Mouse (Mus musculus): ENCODE measurements around the gene Plcb3. TPM values are rescaled to one million over a fixed set of nuclear protein-coding genes. Genes with fewer than 3 reads are reported as not detected.
"Not testable (repeated sequence)": the region's sequence is repeated elsewhere in the genome, so short reads cannot be mapped to it uniquely, and the experiment has no call there.

Gene Plcb3
- polyA plus RNA-seq, 1 experiment from 2014 or later = 138 TPM

DNA sequence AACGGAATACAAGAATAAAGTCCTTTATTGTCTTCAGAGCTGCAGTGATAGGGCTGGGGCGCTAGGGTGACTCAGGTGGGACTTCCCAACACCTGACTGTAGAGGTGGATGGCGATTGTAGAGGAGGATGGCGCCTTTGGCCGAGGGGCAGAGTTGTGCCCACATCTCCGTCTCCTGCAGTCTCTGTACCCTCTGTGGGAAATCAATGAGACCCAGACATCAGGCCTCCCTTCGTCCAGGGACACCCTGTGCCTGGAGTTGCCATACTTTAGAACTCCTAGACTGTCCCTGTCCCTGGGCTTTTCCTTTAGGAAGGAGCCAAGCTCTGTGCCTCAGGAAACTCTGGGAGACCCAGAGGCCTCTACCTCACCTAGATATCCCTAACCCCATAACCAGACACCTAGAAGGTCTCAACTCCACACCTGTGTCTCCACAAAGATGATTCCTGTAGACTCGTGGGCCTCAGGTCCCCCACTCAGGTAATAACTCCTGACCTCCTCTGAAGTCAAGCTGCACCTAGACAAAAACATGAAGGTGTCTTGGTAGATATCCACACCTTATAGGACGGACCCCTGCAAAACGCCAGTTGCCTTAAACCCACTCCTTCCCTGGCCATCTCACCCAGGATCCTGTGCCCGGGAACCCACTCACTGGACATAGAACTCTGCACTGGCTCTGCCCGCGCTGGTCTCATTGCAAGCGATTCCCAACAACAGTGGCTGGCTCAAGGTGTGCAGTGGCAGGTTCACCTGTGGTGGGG, 16.9 kb upstream of the Plcb3 start:
- no peak overlapping the region for H3K27ac ChIP-seq (ENCODE audit: low read depth)
- ATAC-seq (replicated peaks; ENCODE audit: low FRiP score, low TSS enrichment, low read depth) = no peak

DNA sequence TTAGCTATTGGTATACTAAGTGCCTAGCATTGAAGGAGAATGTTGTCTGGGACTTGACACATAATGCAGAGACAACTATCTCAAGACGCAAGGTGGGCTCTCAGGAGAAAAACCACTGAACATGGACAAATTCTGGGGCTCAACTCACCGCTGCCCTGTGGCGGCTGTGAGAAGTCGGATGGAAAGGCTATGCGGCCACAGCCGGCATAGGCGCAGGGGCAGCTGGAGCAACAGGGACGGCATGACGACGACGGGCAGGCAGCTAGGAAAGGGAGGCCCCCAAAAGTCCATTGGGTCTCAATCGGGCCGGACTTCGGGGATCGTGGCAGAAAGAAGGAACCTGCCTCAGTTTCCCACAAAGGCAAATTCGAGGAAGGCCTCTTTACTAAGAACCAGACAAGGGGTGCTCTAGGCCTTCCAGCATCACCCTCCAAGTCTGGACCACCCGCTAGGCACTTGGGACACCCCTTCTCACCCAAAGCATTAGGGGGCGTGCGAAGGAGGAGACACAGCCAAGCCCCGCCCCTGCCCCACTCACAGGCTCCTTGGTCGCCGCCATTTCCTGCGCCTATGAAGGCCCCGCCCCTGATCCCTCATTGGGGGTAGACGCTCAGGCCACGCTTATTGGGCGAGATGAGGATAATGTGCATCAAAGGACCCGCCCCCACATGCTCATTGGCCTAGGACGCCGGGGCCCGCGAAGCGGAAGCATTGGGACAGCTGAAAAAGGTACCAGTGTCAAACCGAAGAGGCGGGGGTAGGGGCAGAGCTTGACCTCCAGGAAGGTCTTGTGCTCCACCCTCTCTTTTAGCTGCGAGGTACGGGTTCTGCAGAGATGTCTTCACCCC, 16.0 kb upstream of the Plcb3 start, which contains the start of gene Dnajc4:
Gene Dnajc4, minus strand, starts transcription at position 562 of the 848 bp plus-strand sequence.
- Histone ChIP-seq H3K4me2 (ENCODE audit: low read length) (peak within 1 kb of the TSS; percentile 74), H3K9me3 (ENCODE audit: control insufficient read depth, low read length) (no peaks in the 10 kb centered on the region), H3K4me3 (ENCODE audit: low read depth, low read length) (peak within 1 kb of the TSS; percentile 46), H3K4me1 (replicated peaks; ENCODE audit: control insufficient read depth, insufficient read depth, low read length) (peaks cover 24% of the 10 kb centered on the region), H3K9ac (ENCODE audit: low read length) (peak within 1 kb of the TSS; percentile 44), H3K27me3 (replicated peaks; ENCODE audit: control insufficient read depth, insufficient read depth, low read length) (no peaks in the 10 kb centered on the region), H3K36me3 (ENCODE audit: control insufficient read depth, insufficient read depth, low read length) (no peaks in the 10 kb centered on the region), H3K27ac (ENCODE audit: low read depth) (no peak within 1 kb of the TSS)
- peak; percentile 94 for DNase-seq (ENCODE audit: low spot score)
- 1% methylated on average over 37 of the region's 37 CpGs for WGBS
- peak; percentile 90 for ATAC-seq (replicated peaks; ENCODE audit: low FRiP score, low TSS enrichment, low read depth)

More for the DNA sequence above, 16.9 kb upstream of the Plcb3 start:
- H3K4me1 ChIP-seq (replicated peaks; ENCODE audit: control insufficient read depth, insufficient read depth, low read length) = peaks cover 18% of the 10 kb centered on the region
- 62% methylated on average over 14 of the region's 14 CpGs for WGBS
- no peak for DNase-seq (ENCODE audit: low spot score)
- peak overlapping the region; percentile 46 for H3K4me3 ChIP-seq (ENCODE audit: low read depth, low read length)
- H3K9ac ChIP-seq (ENCODE audit: low read length) = peak overlapping the region; percentile 29
- H3K27me3 ChIP-seq (replicated peaks; ENCODE audit: control insufficient read depth, insufficient read depth, low read length) = no peaks in the 10 kb centered on the region
- H3K9me3 ChIP-seq (ENCODE audit: control insufficient read depth, low read length) = no peaks in the 10 kb centered on the region
- H3K36me3 ChIP-seq (ENCODE audit: control insufficient read depth, insufficient read depth, low read length) = peaks cover 3% of the 10 kb centered on the region; the same call in 1 of the 2 replicates
- H3K4me2 ChIP-seq (ENCODE audit: low read length) = peak overlapping the region; percentile 74

DNA sequence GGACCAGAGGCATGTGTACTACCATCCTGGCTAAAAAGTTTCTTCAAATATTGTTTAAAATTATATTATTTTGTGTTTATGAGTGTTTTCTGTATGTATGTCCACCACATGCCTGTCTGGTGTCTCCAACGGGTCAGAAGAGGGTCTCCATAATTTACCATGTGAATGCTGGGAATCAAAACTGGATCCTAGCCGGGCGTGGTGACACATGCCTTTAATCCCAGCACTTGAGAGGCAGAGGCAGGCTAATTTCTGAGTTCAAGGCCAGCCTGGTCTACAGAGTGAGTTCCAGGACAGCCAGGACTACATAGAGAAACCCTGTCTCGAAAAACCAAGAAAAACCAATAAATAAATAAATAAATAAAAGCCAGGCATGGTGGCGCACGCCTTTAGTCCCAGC, 14.9 kb upstream of the Plcb3 start:
- H3K36me3 ChIP-seq (ENCODE audit: control insufficient read depth, insufficient read depth, low read length); H3K27me3 ChIP-seq (replicated peaks; ENCODE audit: control insufficient read depth, insufficient read depth, low read length); H3K9me3 ChIP-seq (ENCODE audit: control insufficient read depth, low read length); DNase-seq (ENCODE audit: low spot score); ATAC-seq (replicated peaks; ENCODE audit: low FRiP score, low TSS enrichment, low read depth); H3K9ac ChIP-seq (ENCODE audit: low read length); H3K27ac ChIP-seq (ENCODE audit: low read depth); H3K4me2 ChIP-seq (ENCODE audit: low read length); H3K4me3 ChIP-seq (ENCODE audit: low read depth, low read length): not testable (repeated sequence)
- WGBS = 93% methylated on average over 6 of the region's 6 CpGs
- H3K4me1 ChIP-seq (replicated peaks; ENCODE audit: control insufficient read depth, insufficient read depth, low read length) = peaks cover 24% of the 10 kb centered on the region

DNA sequence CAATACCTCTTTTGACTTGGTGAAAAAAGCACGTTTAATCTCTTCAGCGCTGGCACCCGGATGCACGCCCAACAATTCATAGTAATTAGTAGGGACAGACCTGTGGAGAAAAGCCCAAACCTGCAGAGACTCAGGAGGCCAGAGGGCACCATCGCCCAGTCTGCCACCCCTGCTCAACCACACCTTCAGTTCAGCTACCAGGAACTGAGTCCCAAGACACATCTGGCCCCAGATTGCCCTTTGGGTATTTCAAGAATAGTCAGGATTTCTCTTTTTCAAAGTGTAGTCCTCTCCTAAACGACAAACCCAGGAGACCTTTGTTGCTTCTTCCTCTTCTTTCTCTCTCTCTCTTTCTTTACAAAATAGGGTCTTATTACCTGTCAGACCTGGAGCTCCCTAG, 14.4 kb upstream of the Plcb3 start:
- WGBS = 90% methylated on average over 6 of the region's 6 CpGs

DNA sequence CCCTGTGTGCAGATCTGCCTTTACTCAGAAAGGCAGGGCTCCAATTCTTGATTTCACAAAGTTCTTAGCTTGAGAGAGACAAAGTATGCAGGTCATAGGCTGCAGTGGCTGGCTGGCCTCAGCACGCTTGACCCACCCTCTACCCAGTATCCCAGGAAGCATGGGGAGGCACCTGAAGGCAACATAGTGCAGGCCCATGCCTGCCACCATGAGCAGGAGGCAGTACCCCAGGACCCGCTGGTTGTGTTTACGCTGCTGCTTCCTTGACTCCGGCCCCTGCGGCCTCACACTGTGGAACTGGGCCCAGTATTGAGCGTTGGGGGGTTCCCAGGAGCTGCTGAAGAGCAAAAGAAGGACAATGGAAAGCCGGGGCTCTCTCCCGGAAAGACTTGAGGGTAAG, 13.0 kb upstream of the Plcb3 start:
- WGBS = 86% methylated on average over 8 of the region's 8 CpGs
- Histone ChIP-seq H3K36me3 (ENCODE audit: control insufficient read depth, insufficient read depth, low read length) (peaks cover 12% of the 10 kb centered on the region), H3K4me1 (replicated peaks; ENCODE audit: control insufficient read depth, insufficient read depth, low read length) (peaks cover 20% of the 10 kb centered on the region), H3K4me3 (ENCODE audit: low read depth, low read length) (no peak overlapping the region), H3K9ac (ENCODE audit: low read length) (no peak overlapping the region), H3K27ac (ENCODE audit: low read depth) (no peak overlapping the region), H3K9me3 (ENCODE audit: control insufficient read depth, low read length) (no peaks in the 10 kb centered on the region), H3K4me2 (ENCODE audit: low read length) (no peak overlapping the region), H3K27me3 (replicated peaks; ENCODE audit: control insufficient read depth, insufficient read depth, low read length) (no peaks in the 10 kb centered on the region)
- ATAC-seq (replicated peaks; ENCODE audit: low FRiP score, low TSS enrichment, low read depth) (no peak), DNase-seq (ENCODE audit: low spot score) (no peak)

More for the DNA sequence above, 14.4 kb upstream of the Plcb3 start:
- Histone ChIP-seq H3K4me3 (ENCODE audit: low read depth, low read length) (no peak overlapping the region), H3K27ac (ENCODE audit: low read depth) (no peak overlapping the region), H3K36me3 (ENCODE audit: control insufficient read depth, insufficient read depth, low read length) (peaks cover under 1% of the 10 kb centered on the region), H3K9me3 (ENCODE audit: control insufficient read depth, low read length) (no peaks in the 10 kb centered on the region), H3K27me3 (replicated peaks; ENCODE audit: control insufficient read depth, insufficient read depth, low read length) (no peaks in the 10 kb centered on the region), H3K4me2 (ENCODE audit: low read length) (no peak overlapping the region), H3K4me1 (replicated peaks; ENCODE audit: control insufficient read depth, insufficient read depth, low read length) (peaks cover 26% of the 10 kb centered on the region), H3K9ac (ENCODE audit: low read length) (no peak overlapping the region)
- no peak for ATAC-seq (replicated peaks; ENCODE audit: low FRiP score, low TSS enrichment, low read depth)
- no peak for DNase-seq (ENCODE audit: low spot score)

DNA sequence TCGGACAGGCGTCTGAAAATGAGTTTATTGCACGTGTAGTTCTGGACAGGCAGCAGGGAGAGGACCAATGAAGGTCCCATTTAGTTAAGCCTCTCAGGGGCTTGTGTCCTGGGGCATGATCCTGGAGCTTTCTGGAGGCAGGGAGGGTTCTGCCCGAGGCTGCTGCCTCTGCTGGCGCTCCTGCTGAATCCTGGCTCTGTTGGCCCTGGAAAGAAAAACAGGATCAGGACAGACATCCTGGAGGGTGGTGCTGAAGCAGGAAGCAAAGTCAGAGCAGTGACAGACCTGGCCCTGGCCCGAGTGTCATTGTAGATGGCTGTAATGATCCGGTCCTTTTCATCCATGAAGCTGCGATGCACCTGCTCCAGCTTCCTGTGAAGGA, 11.6 kb upstream of the Plcb3 start:
- peaks cover 20% of the 10 kb centered on the region for H3K4me1 ChIP-seq (replicated peaks; ENCODE audit: control insufficient read depth, insufficient read depth, low read length)
- ATAC-seq (replicated peaks; ENCODE audit: low FRiP score, low TSS enrichment, low read depth) (peak; percentile 3; the same call in 1 of the 2 replicates), DNase-seq (ENCODE audit: low spot score) (no peak)
- no peaks in the 10 kb centered on the region for H3K9me3 ChIP-seq (ENCODE audit: control insufficient read depth, low read length)
- no peaks in the 10 kb centered on the region for H3K27me3 ChIP-seq (replicated peaks; ENCODE audit: control insufficient read depth, insufficient read depth, low read length)
- 5% methylated on average over 8 of the region's 8 CpGs for WGBS
- peak overlapping the region; percentile 16; the same call in 1 of the 2 replicates for H3K27ac ChIP-seq (ENCODE audit: low read depth)
- peaks cover 24% of the 10 kb centered on the region for H3K36me3 ChIP-seq (ENCODE audit: control insufficient read depth, insufficient read depth, low read length)
- H3K4me3 ChIP-seq (ENCODE audit: low read depth, low read length) = peak overlapping the region; percentile 87
- H3K9ac ChIP-seq (ENCODE audit: low read length) = peak overlapping the region; percentile 85
- peak overlapping the region; percentile 65 for H3K4me2 ChIP-seq (ENCODE audit: low read length)

DNA sequence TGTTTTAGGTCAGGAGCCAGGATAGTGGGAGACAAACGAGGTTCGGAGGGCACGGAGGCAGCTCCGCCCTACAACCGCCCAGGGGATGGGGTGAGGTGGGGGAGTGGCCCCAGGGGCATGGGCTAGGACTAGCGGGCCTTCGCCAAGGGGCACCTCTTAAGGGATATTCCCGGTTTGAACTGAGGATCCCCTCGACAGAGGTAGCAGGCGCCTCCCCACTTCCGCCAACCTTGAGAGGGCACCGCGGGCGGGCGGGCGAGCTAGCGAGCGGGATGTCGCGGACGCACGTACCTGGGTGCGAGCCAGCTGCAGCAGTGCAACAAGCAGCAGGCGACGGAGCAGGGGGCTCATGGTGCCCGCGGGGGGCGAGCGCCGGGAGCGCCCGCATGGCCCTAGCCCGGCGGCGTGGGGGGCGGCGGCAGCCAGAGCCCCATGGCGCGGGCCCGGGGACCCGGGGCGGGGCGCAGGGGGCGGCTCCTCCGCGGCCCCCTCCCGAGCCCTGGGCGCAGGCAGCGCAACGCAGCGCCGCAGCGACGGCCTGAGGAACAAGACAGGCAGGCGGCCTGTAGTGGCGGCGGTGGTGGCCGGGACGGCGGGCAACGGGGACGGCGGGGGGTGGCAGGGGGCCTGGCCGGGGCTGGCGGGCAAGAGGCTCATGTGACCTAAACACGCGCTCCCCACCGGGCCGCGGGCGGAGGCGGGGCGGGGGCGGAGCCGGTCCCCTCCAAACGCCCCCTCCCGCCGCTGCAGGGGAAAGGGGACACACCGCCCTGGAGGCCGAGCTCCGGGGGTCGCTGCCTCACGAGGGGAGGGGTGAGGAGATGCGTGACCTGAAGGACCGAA, 11.0 kb upstream of the Plcb3 start, which contains the start of gene Vegfb:
Gene Vegfb, minus strand, starts transcription at position 591 of the 843 bp plus-strand sequence.
- Histone ChIP-seq H3K36me3 (ENCODE audit: control insufficient read depth, insufficient read depth, low read length) (peaks cover 31% of the 10 kb centered on the region), H3K27me3 (replicated peaks; ENCODE audit: control insufficient read depth, insufficient read depth, low read length) (no peaks in the 10 kb centered on the region), H3K4me3 (ENCODE audit: low read depth, low read length) (peak within 1 kb of the TSS; percentile 87), H3K27ac (ENCODE audit: low read depth) (peak within 1 kb of the TSS; percentile 76), H3K4me2 (ENCODE audit: low read length) (peak within 1 kb of the TSS; percentile 65), H3K4me1 (replicated peaks; ENCODE audit: control insufficient read depth, insufficient read depth, low read length) (peaks cover 20% of the 10 kb centered on the region), H3K9ac (ENCODE audit: low read length) (peak within 1 kb of the TSS; percentile 85), H3K9me3 (ENCODE audit: control insufficient read depth, low read length) (no peaks in the 10 kb centered on the region)
- peak; percentile 82 for DNase-seq (ENCODE audit: low spot score)
- WGBS = 1% methylated on average over 80 of the region's 85 CpGs
- ATAC-seq (replicated peaks; ENCODE audit: low FRiP score, low TSS enrichment, low read depth) = peak; percentile 45
